Mouse (Mus musculus) layer of hippocampus, adult 9-10 months (tissue): ENCODE data around the gene Smim13.
"Not testable (repeated sequence)": the region's sequence is repeated elsewhere in the genome, so short reads cannot be mapped to it uniquely, and the experiment has no call there.

Experiments used
- DNase-seq: peaks from one replicate; pipeline ENCODE4 v3.0.0; 2022; ENCODE audit warnings: low spot score

Smim13 gene

GRCm38 (mm10) chr13:41238035-41238804 lies 11.4 kb upstream of the Smim13 start:
- no peak for DNase-seq

DNA sequence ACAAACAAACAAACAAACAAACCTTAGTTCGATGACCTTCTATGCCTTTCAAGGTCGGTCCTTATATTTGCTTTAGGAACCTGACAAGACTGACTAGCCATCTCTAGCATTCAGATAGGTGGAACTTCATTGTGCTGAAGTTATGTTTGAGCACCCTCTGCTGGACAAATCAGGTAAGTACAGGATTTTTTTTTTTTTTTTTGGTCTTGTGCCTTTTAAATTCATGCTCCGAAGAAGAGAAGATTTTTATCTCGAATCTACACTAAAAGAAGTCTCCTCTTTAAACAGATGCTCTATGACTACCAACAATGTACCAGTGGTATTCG lies 10.9 kb upstream of the Smim13 start:
- peak; percentile 22 for DNase-seq

- no peak for DNase-seq
Observed at GRCm38 (mm10) chr13:41241557-41241956, 8.1 kb upstream of the Smim13 start.

- no peak for DNase-seq
Observed at GRCm38 (mm10) chr13:41244306-41244830, 5.3 kb upstream of the Smim13 start.

- DNase-seq: peak; percentile 15
Observed at GRCm38 (mm10) chr13:41248751-41249520, 708 bp upstream of the Smim13 start.

GRCm38 (mm10) chr13:41250318-41250981 lies 806 bp downstream of the Smim13 start:
- DNase-seq: no peak

- not testable (repeated sequence) for DNase-seq
Observed at GRCm38 (mm10) chr13:41251232-41251631, 1.6 kb downstream of the Smim13 start.

DNA sequence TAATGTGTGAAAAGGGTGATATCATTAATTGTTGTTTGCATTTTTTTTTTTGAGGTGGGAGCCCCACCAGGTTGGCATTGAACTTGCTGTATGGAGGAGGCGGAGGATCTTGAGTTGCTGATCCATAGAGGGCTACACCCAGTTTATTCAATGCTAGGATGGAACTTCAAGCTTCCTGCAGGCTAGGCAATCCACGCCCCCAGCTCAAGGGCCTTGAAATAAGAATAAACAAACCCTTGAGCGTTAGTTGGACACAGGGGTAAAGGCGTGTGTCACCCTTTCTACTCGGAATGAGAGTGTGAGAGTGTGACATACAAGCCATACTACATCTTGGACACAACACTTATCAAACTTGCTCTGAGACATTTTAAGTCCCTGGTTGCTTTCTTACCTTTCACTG lies 2.0 kb downstream of the Smim13 start:
- no peak for DNase-seq

DNA sequence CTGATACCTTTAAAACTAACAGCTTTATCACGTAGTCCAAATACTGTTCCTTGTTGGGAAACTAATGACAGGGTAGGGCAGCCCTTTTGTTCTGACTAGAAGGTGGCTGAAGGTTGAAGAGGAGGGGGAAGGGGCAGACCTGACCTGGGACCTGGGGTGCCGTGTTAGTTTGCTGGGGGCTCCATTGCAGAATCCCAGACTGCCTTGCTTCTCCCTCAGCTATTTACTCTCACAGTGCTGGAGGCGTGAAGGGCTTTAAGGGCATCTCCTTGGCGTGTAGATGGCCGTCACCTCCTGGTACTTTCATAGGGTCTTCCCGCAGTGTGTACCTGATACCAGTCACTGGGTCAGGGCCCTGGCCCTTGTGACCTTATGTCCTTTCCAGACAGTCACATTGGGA lies 2.5 kb downstream of the Smim13 start:
- no peak for DNase-seq

GRCm38 (mm10) chr13:41252736-41253135 lies 3.1 kb downstream of the Smim13 start:
- no peak for DNase-seq

DNA sequence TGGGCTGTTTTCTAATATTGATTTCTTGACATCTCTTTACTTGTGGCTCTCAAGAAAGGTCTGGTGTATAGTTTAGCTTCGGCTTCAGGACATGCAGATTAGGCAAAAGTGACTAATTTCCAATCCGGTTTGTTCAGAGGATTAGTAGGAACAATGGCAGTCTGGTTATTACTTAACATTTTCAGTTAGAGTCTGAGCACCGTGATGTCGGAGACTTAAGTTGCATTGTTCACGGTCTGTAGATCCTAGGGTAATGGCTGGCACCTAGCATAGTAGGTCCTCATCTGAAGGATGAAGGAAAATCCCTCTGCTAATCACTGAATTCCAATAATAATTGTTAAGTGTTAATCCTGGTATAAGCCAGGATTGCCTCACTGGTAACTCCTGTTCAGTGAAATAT lies 6.5 kb downstream of the Smim13 start:
- no peak for DNase-seq

DNA sequence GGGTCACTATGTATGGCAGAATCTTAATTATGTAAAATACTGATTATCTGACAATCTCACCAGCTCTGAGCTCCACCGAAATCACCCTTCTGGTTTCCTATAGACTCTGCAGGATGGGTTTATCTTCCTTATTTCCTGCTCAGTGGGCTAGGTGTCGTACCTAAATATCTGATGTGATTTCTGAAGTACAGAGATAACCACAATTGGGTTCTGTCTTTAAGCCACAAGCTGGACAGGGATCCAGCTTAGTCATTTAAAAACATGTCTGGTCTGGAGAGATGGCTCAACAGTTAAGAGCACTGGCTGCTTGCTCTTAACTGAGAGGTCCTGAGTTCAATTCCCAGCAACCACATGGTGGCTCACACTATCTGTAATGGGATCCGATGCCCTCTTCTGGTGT lies 7.3 kb downstream of the Smim13 start:
- DNase-seq: no peak

DNA sequence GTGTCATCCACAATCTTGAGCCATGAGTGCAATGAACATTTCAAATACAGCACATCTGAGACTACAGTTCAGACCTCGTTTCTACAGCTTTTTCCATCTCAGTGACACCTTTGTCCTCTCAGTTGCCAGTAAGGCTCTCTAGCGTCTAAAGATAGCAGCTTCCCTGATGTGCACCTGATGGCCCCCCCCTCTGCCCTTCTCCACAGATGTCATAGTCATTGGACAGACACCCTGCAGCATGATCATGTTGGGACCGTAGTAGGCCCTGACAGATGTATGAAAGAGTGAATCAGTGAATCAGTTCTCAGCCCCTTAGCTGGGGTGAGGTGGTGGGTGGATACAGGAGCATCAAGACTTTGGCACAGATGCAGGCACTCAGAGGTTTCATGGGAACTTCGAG lies 8.2 kb downstream of the Smim13 start:
- no peak for DNase-seq

GRCm38 (mm10) chr13:41261617-41262016 lies 12.0 kb downstream of the Smim13 start:
- not testable (repeated sequence) for DNase-seq

DNA sequence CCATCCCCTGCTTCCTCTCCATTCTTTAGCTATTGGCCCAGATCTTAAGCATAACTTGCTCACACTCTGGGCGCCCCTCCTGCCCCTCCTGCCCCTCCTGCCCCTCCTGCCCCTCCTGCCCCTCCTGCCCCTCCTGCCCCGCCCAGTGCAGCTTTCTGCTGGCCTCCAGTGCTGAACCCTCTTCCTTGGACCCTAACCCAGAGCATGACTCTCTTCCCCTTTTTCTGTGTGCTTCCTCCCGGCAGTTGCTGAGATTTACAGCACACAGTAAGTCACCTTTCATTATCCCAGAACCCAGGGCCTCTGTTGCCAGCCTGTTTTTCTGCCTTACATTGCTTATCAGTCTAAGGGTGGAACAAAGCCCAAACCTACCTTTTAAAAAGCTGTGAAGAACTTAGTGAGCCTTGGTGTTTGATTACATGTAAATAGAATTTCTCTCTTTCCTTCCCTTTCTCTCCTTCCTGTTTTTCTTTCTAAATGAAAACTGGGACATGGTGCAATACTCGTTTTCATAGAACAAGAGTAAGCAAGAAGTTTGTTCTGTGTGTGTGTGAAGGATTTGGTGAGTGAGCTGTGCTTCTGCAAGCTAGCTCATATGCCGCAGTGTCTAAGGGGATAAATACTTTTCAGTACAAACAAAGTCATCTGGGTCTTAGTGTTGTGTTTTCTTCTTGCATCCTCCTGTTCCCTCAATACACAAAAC lies 13.8 kb downstream of the Smim13 start:
- DNase-seq: no peak

DNA sequence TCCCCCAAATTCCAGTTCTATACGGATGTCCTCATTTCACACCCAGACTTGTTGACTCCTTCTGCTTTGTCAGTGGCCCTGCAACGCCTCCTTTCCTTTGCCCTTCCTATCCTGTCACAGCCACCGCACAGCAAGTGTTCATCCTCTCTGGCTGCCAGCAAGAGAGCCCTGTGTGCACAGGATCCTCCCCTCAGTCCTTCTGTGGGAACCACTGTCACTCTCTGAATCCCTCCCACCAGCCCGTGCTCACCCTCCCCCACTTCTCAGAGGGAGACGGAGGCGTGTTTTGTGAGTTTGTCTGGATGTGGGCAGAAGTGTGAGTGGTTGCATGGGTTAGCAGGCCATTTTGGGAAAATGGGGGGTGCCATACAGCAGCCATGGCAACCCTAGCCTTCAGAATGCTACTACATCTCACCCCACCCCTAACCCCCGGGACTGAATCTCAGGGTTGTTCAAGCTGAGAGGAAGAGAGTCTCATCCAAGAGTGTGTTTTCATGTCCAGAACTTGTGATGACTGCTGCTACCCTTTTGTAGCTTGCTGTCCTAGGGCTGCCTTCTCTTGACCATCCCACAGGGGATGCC lies 18.3 kb downstream of the Smim13 start:
- DNase-seq: no peak

DNA sequence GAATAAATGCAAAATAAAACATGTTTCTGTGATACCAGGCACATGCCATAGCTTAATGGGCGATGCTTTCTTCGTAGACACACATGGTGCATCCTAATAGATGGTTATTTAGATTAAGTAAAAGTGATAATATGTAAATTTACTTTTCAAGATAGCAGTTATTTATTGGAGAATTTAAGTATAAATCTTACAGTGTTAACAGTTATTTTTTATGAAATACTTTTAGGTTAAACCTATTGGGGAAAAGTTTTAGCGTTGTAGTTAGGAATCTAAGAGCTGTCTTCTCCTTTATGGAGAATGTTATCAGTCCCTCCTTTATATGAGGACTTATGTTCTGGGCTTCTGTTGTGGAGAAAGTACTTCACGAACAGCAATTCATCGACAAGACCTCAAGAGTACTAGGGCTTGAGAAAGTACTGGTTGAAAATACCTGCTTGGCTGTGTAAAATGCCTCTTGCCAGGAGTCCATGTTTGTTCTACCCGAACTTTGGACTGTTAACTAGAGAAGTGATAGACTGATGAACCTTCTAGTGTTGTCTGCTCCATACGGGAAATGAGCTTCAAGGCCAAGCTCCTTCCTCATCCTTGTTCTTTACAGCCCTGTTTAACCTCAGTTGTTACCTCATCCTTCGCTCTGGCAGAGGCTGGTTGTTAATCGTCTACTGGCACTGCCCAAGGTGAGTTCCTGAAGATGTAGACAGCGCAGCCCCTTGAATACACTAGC lies 24.4 kb downstream of the Smim13 start, which contains the start of gene Gm17364:
Gm17364 (minus strand) TSS at position 51 of the 724 bp plus-strand sequence.
- DNase-seq: no peak

- DNase-seq: no peak
Observed at GRCm38 (mm10) chr13:41280696-41281095, 31.1 kb downstream of the Smim13 start.

DNA sequence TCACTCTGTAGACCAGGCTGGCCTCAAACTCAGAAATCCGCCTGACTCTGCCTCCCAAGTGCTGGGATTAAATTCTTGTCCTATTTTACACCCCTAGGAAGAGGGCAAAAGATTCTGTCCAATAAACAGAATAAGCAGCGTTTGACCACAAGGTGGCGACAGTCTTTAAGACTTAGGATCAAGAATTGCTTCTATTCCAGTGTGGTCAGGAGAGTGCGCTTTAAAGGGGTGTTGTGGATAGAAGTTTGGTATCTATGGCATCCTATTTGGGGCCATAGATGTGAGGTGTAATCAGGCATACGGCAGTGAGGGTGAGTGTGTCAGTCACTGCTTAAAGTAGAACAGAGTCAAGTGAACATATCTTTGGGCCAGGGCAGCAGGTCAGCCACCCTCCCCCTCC lies 33.6 kb downstream of the Smim13 start:
- peak; percentile 78 for DNase-seq

DNA sequence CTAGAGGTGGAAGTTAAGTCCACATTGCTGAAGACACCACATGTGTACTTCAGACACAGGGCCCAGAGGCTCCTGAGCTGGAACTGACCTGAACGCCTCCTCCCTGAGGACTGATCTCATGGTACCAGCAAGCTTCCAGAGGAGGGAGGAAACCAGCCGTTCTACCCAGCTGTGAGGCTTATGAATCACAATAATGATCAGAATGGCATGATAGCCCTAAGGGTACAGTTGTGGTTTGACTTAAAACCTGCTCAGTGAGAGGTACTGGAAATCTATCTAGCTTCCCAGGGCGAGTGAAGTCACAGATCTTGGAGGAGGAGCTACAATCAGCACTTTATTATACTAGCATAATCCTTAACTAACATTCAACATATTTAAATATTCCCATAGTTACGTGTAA lies 35.8 kb downstream of the Smim13 start:
- DNase-seq: no peak

GRCm38 (mm10) chr13:41286285-41286684 lies 36.6 kb downstream of the Smim13 start:
- no peak for DNase-seq
